Mouse (Mus musculus) spleen, adult 12 weeks (tissue): ENCODE data around the gene Decr2.
"Not testable (repeated sequence)": the region's sequence is repeated elsewhere in the genome, so short reads cannot be mapped to it uniquely, and the experiment has no call there.

Experiments used
- DNase-seq: peaks from one replicate; pipeline ENCODE4 v3.0.0; 2022; ENCODE audit warnings: low spot score

Gene Decr2

DNA sequence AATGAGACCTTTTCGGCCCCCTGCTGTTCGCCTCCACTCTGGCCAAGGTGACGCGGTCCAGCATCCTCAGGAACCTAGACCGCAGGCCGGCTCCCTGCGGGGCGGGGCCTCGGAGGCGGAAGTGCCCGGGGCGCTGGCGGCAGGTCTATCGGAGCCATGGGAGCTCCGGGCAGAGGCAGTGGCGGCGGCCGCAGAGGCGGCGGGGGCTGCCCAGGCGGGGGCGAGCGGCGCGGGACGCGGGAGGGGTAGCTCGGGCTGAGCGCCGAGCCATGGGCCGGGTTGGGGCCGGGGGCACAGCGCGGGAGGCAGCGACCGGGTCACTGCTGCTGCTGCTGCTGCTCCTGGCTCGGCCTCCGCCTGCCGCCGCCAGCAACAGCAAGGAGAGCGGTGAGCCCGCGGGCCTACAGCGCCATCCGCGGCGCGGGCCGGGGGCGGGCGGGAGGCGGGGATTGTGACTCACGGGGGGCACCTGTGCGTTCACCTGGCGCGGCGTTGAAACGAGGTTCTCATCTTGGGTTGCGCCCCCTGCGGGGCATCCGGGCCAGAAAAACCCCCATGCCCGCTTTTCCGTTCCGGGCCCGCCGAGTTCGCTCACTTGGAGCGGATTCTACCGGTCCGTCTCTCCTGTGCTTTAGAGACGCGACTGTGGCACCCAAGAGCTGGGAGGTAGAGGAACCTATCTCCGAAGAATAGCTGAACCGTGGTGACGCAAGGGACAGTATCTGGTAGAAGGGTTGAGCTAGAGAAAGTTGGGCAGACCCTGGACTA, 23.2 kb upstream of the Decr2 start, which contains the start of gene Tmem8:
Tmem8 (plus strand) TSS at position 119 of the 768 bp plus-strand sequence.
- peak; percentile 72 for DNase-seq

DNA sequence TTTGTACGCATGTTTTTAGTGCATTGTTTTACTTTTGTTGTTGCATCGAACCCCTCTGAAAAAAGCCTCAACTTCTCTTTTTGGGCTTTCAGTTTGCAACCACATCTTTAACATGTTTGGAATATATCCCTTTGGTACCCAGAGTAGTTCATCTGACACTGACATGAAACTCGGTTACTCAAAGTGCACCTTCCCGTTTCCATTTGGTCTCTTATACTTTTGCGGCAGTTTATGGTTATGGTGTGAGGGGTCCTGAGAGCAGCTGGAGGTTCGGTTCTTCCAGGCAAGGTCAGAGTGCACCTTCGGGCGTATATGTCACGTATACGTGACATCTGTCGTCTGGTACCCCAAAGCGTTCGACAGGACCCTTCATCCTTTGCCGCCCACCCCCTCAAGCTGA, 22.6 kb upstream of the Decr2 start:
- no peak for DNase-seq

GRCm38 (mm10) chr17:26111722-26112121, 21.6 kb upstream of the Decr2 start:
- DNase-seq, result no peak

DNA sequence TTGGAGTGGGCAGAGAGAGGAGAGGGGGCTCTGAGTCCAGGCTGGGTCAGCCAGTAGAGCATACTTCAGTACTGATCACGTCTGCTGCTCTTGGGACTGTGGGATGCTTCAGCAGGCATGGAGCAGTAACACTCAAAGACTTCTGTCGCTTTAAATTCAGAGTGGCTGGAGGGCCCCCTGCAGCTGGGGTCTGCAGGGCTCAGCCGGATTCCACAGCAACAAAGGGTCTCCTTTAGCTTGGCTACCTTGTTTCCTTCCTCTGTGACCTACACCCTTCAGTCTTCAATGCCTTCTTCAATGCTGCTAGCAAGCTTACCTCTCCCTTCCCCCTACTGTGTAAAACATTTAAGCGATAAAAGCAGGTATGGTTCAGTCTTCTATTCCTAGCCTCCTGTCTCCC, 20.9 kb upstream of the Decr2 start:
- DNase-seq, result no peak

GRCm38 (mm10) chr17:26110156-26110555, 20.0 kb upstream of the Decr2 start:
- DNase-seq, result no peak

GRCm38 (mm10) chr17:26105619-26106018, 15.5 kb upstream of the Decr2 start:
- DNase-seq, result no peak

DNA sequence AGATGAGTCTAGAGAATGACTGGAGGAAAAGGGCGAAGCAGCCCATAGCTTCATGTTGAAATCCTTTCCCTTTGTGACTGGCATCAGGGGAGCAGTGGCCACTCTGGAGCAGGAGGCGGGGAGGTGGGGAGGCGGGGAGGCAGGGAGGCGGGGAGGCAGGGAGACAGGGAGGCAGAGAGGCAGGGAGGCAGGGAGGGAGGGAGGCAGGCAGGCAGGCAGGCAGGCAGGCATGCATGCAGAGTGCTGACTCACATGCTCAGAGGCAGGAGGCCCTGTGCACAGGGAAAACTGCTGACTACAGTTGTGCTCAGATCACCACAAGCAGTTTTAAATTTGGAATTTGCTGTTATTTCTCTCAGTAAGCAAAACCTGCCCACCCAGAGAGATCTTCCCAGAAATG, 11.3 kb upstream of the Decr2 start:
- DNase-seq, result no peak

GRCm38 (mm10) chr17:26100166-26100565, 10.0 kb upstream of the Decr2 start:
- no peak for DNase-seq

DNA sequence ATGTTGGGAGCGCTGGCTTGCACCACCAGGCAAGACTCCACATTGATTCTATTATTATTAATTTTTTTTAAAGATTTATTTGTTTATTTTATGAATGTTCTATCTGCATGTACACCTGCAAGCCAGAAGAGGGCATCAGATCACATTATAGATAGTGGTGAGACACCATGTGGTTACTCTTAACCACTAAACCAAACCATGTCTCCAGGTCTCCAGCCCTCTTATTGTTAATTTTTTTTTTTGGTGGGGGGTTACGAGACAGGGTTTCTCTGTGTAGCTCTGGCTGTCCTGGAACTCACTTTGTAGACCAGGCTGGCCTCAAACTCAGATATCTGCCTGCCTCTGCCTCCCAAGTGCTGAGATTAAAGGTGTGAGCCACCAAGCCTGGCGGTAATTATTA, 9.2 kb upstream of the Decr2 start:
- DNase-seq, result not testable (repeated sequence)

DNA sequence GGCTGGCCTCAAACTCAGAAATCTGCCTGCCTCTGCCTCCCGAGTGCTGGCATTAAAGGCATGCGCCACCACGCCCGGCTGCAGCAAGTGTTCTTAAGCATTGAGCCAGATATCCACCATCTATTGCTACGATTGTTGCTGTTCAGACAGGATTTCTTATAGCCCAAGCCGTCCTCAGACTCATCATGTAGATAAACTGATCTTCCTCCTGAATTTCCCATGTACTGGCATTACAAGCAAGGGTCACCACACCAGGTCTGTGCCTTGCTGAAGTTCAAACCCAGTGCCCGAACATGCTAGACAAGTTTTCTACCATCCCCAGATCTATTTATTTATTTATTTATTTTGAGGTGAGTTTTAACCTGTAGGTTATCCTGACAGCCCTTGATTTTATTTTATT, 8.3 kb upstream of the Decr2 start:
- no peak for DNase-seq

GRCm38 (mm10) chr17:26095121-26095740, 5.1 kb upstream of the Decr2 start, which contains the start of gene Nme4:
Gene Nme4, minus strand, starts transcription at chr17:26095602.
- peak; percentile 50 for DNase-seq

DNA sequence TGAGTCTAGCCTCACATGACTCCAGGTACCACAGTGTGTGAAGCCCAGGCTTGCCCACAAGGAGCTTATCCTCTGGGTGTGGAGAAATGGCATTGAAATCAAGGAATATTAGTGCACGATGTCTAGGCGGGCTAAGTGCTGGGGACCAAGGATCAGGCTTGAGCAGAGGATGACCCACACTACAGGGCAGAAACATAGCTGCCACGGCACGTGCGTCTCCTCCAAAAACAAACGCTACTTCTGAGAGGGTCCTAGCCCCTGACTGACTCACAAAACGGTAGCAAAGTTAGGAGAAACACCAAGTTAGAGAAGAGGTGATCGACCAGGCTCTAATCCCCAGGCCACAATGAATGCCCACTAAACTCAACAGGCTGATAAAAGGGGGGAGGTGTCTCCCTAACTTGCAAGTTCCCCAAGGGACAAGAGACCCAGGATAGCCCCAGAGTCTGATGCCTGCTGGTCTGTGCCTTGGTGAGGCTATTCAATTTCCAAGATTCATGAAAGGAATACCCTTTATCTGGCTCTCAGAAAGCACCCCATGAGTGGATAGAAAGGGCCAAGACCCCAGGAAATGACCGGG, 4.5 kb upstream of the Decr2 start:
- DNase-seq, result no peak

DNA sequence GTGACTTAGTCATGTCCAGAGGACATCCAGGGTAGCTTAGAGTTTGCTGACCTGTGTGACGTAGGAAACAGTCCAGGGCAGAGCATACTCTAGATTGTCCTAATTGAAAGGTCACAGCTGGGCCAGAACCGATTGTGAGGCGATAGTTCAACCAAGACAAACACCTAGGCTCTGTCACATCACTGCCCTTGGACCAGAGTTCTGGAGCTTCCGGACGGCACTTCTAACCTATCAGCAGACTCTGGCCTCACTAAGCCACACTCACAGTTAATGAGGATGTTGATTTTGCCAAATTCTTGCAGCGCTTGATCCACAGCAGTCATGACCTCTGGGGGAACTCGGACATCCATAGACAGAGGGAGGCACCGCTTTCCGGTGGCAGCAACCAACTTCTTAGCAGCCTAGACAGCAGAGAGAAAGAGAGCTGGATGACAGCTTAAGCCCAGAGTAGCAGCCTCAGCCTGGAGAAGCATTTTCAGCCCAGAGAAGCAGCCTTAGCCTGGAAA, 3.0 kb downstream of the Decr2 start:
- DNase-seq, result no peak

GRCm38 (mm10) chr17:26080867-26081266, 9.3 kb downstream of the Decr2 start:
- no peak for DNase-seq

GRCm38 (mm10) chr17:26078851-26079250, 11.3 kb downstream of the Decr2 start:
- no peak for DNase-seq

GRCm38 (mm10) chr17:26075246-26075645, 14.9 kb downstream of the Decr2 start:
- no peak for DNase-seq

DNA sequence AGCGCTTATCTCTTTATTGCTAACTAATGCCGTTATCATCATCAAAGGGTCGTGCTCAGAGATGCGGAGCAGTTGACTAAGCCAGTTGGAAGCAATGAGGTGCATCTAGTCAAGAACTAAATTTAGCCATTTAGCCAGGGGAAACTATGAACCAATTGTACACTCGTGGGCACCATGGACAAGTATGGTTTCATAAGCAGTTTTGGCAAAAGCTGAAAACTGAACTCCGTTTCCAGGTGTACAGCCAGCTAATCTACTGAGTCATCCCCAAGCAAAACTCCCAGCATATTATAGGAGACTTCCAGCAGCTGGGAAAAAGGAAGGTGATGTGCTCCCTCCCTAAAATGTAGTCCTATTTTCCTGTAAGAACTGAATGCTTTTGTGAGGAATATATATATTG, 20.0 kb downstream of the Decr2 start:
- DNase-seq, result no peak

DNA sequence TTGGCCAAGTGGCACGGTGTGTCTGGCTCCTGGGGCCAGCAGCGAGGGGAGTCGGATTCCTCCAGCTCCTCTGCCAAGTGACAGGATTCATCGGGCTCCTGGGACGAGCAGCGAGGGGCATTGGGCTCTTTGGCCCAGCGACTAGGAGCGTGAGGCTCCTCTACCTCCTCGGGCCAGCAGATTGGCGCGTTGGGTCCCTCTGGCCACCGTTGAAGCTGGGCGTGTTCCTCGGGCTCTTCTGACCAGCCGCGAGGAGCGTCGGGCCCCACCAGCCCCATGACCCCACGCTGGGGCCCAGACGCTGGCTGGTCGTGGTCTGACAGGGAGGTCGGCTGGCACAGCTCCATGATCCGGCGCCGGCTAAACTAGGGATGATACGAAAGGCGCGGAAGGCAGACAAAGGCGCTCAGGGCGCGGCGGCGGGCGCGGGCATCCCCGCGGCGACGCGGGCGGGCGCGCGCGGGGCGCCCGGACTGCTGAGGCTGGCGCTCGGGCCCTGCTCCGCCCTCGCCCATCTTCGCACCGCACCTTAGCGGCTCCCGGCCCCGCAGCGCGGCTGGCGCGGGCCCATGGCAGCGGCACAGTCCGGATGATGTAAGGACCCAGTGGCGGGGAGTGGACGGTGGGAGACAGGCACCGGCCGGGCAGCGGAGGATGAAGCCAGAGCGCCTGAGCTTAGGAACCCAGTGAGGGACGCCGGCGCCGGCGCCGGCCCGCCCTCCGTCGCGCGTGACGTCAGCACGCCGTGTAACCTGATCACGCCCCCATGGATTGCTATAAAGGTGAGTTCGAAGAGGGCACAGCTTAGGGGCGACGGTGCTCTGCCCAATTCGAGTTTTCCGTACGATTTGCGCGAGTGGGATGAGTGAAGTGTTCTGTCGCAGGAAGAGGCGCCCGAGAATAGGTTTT, 21.1 kb downstream of the Decr2 start, which contains the start of gene Rab11fip3:
Rab11fip3 (minus strand) TSS at position 725 of the 909 bp plus-strand sequence.
- peak; percentile 69 for DNase-seq

DNA sequence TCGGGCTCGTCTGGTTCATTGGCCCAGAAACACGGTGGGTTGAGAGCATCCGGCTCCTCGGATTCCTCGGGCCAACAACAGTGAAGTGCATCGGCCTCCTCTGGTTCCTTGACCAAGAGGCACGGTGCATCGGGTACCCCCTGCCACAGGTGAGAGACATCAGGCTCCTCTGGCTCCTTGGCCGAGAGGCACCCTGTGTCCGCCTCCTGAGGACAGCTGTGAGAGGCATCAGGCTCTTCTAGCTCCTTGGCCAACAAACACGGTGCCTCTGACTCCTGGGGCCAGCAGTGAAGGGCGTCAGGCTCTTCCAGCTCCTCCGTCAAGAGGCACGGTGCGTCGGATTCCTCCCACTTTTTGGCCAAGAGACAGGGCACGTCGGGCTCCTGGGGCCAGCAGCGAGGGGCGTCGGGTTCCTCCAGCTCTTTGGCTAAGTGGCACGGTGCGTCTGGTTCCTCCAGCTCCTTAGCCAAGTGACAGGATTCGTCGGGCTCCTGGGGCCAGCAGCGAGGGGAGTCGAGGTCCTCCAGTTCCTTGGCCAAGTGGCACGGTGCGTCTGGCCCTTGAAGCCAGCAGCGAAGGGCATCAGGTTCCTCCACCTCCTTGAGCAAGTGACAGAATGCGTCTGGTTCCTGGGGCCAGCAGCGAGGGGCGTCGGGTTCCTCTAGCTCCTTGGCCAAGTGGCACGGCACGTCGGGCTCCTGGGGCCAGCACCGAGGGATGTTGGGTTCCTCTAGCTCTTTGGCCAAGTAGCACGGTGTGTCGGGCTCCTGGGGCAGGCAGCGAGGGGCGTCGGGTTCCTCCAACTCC, 21.9 kb downstream of the Decr2 start:
- DNase-seq, result no peak

DNA sequence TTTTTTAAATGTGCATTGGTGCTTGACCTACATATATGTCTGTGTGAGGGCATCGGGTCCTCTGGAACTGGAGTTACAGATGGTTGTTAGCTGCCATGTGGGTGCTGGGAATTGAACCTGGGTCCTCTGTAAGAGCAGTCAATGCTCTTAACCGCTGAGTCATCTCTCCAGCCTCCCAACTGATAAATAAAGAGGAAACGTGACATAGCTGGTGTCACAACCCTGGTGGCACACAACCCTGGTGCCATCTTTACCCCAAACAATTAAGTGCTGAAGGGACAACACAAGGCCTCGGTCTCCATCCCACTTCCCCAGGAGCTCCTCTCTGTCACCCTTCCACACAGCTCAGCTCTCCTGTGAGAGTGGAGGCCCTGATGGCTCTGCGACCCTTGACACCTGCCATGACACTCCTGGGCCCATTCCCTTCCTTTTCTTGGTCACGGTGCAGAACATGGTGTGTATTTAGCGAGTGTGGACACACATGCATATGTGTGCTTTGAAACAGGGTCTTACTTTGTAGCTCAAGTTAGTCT, 23.6 kb downstream of the Decr2 start:
- no peak for DNase-seq

DNA sequence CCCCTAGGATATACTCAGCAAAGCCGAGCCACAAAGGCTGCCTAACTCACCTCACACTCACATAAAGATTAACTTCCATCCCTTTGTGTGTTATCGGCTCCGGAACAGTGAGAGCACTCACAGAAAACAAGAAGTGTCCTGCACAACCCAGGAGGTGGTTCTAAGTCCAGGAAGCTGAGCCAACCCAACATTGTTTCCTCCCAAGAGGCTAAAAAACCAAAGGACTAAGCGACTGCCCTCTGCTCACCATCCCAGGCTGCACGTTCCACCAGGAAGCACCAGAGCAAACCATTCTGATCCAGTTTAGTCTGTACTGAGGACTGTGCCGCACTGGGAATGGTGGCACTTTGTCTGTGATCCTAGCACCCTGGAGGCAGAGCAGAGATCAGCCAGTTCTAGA, 25.2 kb downstream of the Decr2 start:
- DNase-seq, result no peak
